Mouse (Mus musculus) stomach, postnatal 0 days (tissue): ENCODE measurements at regions not wholly inside any gene's neighbourhood (a gene's known extent, or its start where the extent isn't known, plus 50 kb on each side); places are given as distances from the start of the nearest gene placed in this dataset.

ENCODE experiments used
- ATAC-seq: fragments of 200-750 bp; cut with Nextera tagmentation; 2 replicates; pipeline ENCODE4 v1.8.0; 2017; ENCODE audit not compliant: low FRiP score, low TSS enrichment
- DNase-seq: peaks from one replicate; pipeline ENCODE4 v3.0.0-alpha.2; 2016; ENCODE audit warnings: low spot score
- H3K27ac ChIP-seq: fragments of 300-500 bp; sonication (generic); replicated peaks from 2 replicates; pipeline ENCODE4 v1.5.1; 2014; ENCODE audit warnings: mild to moderate bottlenecking, control low read depth
- H3K27me3 ChIP-seq: fragments of 300-500 bp; sonication (generic); 2 replicates; pipeline ENCODE4 v1.6.1; 2014; ENCODE audit warnings: low read length; ENCODE audit not compliant: control insufficient read depth, insufficient read depth
- H3K36me3 ChIP-seq: fragments of 300-500 bp; sonication (generic); 2 replicates; pipeline ENCODE4 v1.6.1; 2014; ENCODE audit warnings: low read length, mixed read lengths; ENCODE audit not compliant: control insufficient read depth, insufficient read depth
- H3K4me1 ChIP-seq: fragments of 300-500 bp; sonication (generic); replicated peaks from 2 replicates; pipeline ENCODE4 v1.6.1; 2014; ENCODE audit warnings: antibody characterized with exemption; ENCODE audit not compliant: control insufficient read depth, insufficient read depth
- H3K4me2 ChIP-seq: fragments of 300-500 bp; sonication (generic); replicated peaks from 2 replicates; pipeline ENCODE4 v1.6.1; 2014; ENCODE audit warnings: low read depth, mild to moderate bottlenecking, control low read depth, moderate library complexity
- H3K4me3 ChIP-seq: fragments of 300-500 bp; sonication (generic); 2 replicates; pipeline ENCODE4 v1.5.1; 2014; ENCODE audit warnings: low read depth, low read length, control low read depth
- H3K9ac ChIP-seq: fragments of 300-500 bp; sonication (generic); 2 replicates; pipeline ENCODE4 v1.6.1; 2014; ENCODE audit warnings: mild to moderate bottlenecking, low read length, control low read depth, mixed read lengths
- H3K9me3 ChIP-seq: fragments of 300-500 bp; sonication (generic); 2 replicates; pipeline ENCODE4 v1.6.1; 2016; ENCODE audit warnings: low read length; ENCODE audit not compliant: control insufficient read depth
- CTCF ChIP-seq: IDR thresholded peaks from 2 replicates; pipeline ENCODE4 v1.5.1; 2016; ENCODE audit warnings: antibody characterized with exemption, low read depth, mild to moderate bottlenecking, moderate library complexity
- EP300 ChIP-seq: optimal IDR thresholded peaks from 2 replicates; pipeline ENCODE3; 2016; ENCODE audit warnings: antibody characterized with exemption
- WGBS: fragments of 180-500 bp; shearing (Covaris S2); extraction: QIAGEN DNeasy Blood & Tissue Kit; methylation state at CpG from one replicate; pipeline ENCODE4 v1.1.7; 2014; 5-methylcytosine and 5-hydroxymethylcytosine counted together

DNA sequence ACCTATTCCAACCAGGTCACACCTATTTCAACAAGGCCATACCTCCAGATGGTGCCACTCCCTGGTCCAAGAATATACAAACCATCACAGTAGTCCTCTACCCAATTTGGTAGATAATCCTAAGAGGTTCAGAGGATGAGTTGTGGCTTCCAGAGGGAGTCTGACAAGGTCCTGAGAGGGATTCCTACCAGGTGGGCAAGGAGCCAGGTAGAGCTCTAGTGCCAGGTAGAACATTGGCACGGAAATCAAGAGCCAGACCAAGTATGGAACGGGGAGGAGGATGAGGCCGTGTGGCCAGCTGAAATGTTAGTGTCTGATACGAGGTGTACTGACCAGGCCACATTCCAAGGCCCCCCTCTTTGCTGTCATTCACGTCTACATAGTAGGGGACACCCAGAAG, 153.0 kb downstream of the Slc30a10 start:
- no peak for TF ChIP-seq CTCF
- no peak for TF ChIP-seq EP300
- Histone ChIP-seq H3K4me3 (no peak overlapping the region), H3K4me2 (no peak overlapping the region), H3K27ac (no peak overlapping the region), H3K36me3 (no peaks in the 10 kb centered on the region), H3K27me3 (no peaks in the 10 kb centered on the region), H3K9ac (no peak overlapping the region), H3K4me1 (no peaks in the 10 kb centered on the region), H3K9me3 (no peaks in the 10 kb centered on the region)
- DNase-seq (no peak), ATAC-seq (no peak)
- 77% methylated on average over 5 of the region's 5 CpGs for WGBS

DNA sequence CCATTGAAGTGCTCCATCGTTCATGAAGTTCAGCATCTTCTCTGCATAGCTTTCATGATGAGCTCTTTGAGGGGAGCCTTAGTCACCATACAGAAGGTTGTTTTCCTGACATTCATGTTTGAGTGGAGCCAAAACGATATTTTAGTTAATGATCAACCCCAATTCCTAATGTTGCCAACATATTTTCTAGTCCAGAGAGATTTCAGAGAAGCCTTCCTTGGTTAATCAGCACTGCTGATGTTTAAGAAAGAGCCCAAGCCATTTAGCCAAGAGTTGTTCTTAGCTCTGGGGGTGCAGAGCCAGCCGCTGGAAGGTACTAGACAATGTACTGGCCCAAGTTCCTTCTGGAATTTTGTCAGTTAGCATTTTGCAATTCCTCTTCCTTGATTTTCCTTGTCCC, 153.8 kb downstream of the Slc30a10 start:
- no peak overlapping the region for H3K4me3 ChIP-seq
- H3K27ac ChIP-seq = no peak overlapping the region
- no peak overlapping the region for H3K4me2 ChIP-seq
- no peaks in the 10 kb centered on the region for H3K4me1 ChIP-seq
- 85% methylated on average over 3 of the region's 3 CpGs for WGBS
- no peak overlapping the region for H3K9ac ChIP-seq
- DNase-seq (no peak), ATAC-seq (no peak)
- H3K9me3 ChIP-seq = no peaks in the 10 kb centered on the region
- no peaks in the 10 kb centered on the region for H3K27me3 ChIP-seq
- H3K36me3 ChIP-seq = no peaks in the 10 kb centered on the region
- no peak for TF ChIP-seq CTCF
- TF ChIP-seq EP300 = no peak

DNA sequence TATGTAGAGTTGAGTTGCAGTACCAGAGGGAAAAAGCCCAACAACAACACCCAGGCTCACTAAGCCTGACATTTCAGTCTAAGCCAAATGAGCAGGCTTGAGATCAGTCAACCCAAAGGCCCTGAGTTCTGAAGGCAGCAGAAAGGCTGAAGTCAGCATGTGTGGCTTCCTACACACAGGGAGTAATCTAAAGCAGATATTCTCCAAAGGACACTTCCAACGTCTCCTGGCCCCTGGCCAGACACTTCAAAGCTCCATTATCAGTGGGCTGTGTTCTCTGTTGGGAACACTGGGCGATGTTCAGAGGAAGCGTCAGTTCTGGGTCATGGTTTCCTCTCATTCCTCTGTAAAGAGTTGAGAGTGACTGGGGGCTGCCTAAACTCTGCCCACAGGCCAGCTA, 155.9 kb downstream of the Slc30a10 start:
- TF ChIP-seq EP300 = no peak
- no peak for TF ChIP-seq CTCF
- no peak overlapping the region for H3K4me3 ChIP-seq
- 52% methylated on average over 3 of the region's 3 CpGs for WGBS
- ATAC-seq = no peak
- no peaks in the 10 kb centered on the region for H3K36me3 ChIP-seq
- H3K9ac ChIP-seq = no peak overlapping the region
- H3K27ac ChIP-seq = no peak overlapping the region
- H3K27me3 ChIP-seq = no peaks in the 10 kb centered on the region
- DNase-seq = no peak
- H3K9me3 ChIP-seq = no peaks in the 10 kb centered on the region
- no peak overlapping the region for H3K4me2 ChIP-seq
- H3K4me1 ChIP-seq = no peaks in the 10 kb centered on the region

DNA sequence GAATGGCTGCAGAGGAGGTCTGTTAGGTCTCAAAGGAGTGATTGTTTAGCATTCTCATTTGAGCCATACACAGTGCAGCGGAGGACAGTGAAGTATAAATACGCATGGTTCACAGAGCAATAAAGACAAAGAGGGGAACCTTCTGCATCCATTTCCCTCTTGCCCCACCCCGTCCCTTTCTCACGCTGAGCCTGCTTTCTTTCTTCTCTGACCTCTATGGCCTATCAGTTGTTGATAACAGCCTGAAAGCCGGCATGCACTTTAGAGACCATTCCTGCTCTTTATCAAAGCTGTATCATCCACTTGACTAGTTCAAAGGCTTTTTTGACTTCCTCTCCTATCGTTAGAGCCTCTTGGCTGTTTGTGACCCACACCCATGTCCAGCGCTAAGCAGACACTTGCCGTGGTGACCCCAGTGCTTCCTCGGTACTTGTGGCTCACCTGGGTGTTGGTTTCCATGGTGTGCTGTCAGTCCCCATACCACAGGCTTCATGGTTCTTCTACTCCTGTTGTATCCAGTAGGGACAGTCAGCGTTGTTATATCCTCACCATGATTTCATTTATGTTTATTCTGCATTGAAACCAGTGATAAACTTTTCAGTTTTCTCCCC, 161.3 kb downstream of the Slc30a10 start:
- Histone ChIP-seq H3K9ac (no peak overlapping the region), H3K4me3 (no peak overlapping the region), H3K27ac (no peak overlapping the region), H3K27me3 (no peaks in the 10 kb centered on the region), H3K36me3 (no peaks in the 10 kb centered on the region), H3K4me1 (no peaks in the 10 kb centered on the region), H3K4me2 (no peak overlapping the region), H3K9me3 (no peaks in the 10 kb centered on the region)
- ATAC-seq = no peak
- 22% methylated on average over 10 of the region's 10 CpGs for WGBS
- DNase-seq = no peak
- TF ChIP-seq EP300 = no peak
- TF ChIP-seq CTCF = no peak

DNA sequence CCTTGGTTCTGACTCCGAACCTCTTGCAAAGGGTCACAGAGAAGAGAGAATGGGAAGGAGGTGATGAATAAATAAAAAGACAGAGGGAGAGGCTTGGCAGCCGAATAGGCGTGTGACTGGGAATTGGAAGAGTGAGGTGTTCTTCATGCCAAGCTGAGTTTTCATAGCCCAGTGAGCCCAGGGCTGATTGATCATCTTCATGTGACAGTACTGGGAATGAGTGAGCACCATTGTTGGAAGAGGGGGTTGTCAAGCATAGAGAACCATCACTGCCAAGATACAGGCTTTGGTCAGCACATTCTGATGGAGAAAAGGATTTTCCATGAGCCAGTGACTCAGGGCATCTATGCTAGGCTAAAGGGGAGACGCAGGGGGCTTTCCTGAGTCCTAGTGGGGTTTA, 163.0 kb downstream of the Slc30a10 start:
- H3K4me2 ChIP-seq = no peak overlapping the region
- 67% methylated on average over 4 of the region's 4 CpGs for WGBS
- ATAC-seq (no peak), DNase-seq (no peak)
- H3K9me3 ChIP-seq = no peaks in the 10 kb centered on the region
- H3K4me3 ChIP-seq = no peak overlapping the region
- no peaks in the 10 kb centered on the region for H3K27me3 ChIP-seq
- H3K4me1 ChIP-seq = no peaks in the 10 kb centered on the region
- H3K27ac ChIP-seq = no peak overlapping the region
- TF ChIP-seq CTCF = no peak
- no peak for TF ChIP-seq EP300
- no peaks in the 10 kb centered on the region for H3K36me3 ChIP-seq
- no peak overlapping the region for H3K9ac ChIP-seq

DNA sequence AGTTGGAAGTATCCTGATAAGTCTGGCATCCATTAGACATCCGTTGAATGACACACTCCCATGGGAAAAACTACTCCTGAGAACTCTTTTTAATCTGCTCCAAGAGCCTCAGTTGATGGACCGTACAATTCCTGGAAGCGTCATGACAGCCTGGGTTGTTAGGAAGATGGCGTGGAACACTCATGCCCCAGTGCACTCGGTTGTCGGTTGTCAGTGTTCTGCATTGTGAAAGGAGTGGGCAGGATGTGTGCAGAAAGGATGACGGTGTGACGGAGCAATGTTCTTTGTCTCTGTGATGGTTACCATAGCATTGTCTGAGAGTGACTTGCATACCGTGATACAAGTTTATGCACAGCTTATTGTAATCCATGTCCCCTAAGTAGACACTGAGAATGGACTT, 164.4 kb downstream of the Slc30a10 start:
- no peak overlapping the region for H3K4me3 ChIP-seq
- no peaks in the 10 kb centered on the region for H3K4me1 ChIP-seq
- H3K4me2 ChIP-seq = no peak overlapping the region
- no peak for DNase-seq
- no peaks in the 10 kb centered on the region for H3K27me3 ChIP-seq
- no peak overlapping the region for H3K27ac ChIP-seq
- no peaks in the 10 kb centered on the region for H3K36me3 ChIP-seq
- no peak overlapping the region for H3K9ac ChIP-seq
- TF ChIP-seq EP300 (no peak), CTCF (no peak)
- H3K9me3 ChIP-seq = no peaks in the 10 kb centered on the region
- 79% methylated on average over 9 of the region's 9 CpGs for WGBS
- no peak for ATAC-seq
